Mouse (Mus musculus) MEL (cell line): Measurements from ENCODE around the gene Cbx5. TPM values are rescaled to one million over a fixed set of nuclear protein-coding genes. Genes with fewer than 3 reads are reported as not detected.

Experiments used
- DNase-seq: peaks from one replicate; pipeline ENCODE4 v3.0.0; 2011; ENCODE audit warnings: low read depth, low spot score
- H3K27ac ChIP-seq: 2 replicates; pipeline ENCODE4 v1.5.1; 2012; ENCODE audit warnings: low read depth, mild to moderate bottlenecking, control low read depth, low read length, moderate library complexity; ENCODE audit not compliant: control insufficient read depth
- H3K27me3 ChIP-seq, 2 experiments: fragments of 150-350 bp in 1 of 2; sonication (generic) in 1 of 2; 2 replicates each; pipeline ENCODE4 v1.6.1; 2012; ENCODE audit warnings: low read length in 2 of 2, mild to moderate bottlenecking in 2 of 2, improper control_type of control experiment in 1 of 2, moderate library complexity in 1 of 2; ENCODE audit not compliant: insufficient read depth in 2 of 2, control insufficient read depth in 1 of 2
- H3K36me3 ChIP-seq, 2 experiments: 2 replicates each; pipeline ENCODE4 v1.6.1; 2012 to 2014; ENCODE audit warnings: low read length in 2 of 2, improper control_type of control experiment in 1 of 2, inconsistent platforms in 1 of 2, mild to moderate bottlenecking in 1 of 2; ENCODE audit not compliant: insufficient read depth in 2 of 2, control insufficient read depth in 1 of 2
- H3K4me1 ChIP-seq, 2 experiments: fragments of 150-350 bp in 1 of 2; sonication (generic) in 1 of 2; 2 replicates each; pipeline ENCODE4 v1.6.1; 2012; ENCODE audit warnings: low read length in 2 of 2, improper control_type of control experiment in 1 of 2, mild to moderate bottlenecking in 1 of 2; ENCODE audit not compliant: insufficient read depth in 2 of 2, control insufficient read depth in 1 of 2
- H3K4me3 ChIP-seq, 2 experiments: fragments of 150-350 bp in 1 of 2; sonication (generic) in 1 of 2; 2 replicates each; pipeline ENCODE4 v1.5.1; 2012; ENCODE audit warnings: low read depth in 2 of 2, low read length in 2 of 2, mild to moderate bottlenecking in 2 of 2, moderate library complexity in 2 of 2, control low read depth in 1 of 2, improper control_type of control experiment in 1 of 2; ENCODE audit not compliant: control insufficient read depth in 1 of 2, insufficient read depth in 1 of 2
- H3K79me2 ChIP-seq: 2 replicates; pipeline ENCODE4 v1.6.1; 2012; ENCODE audit warnings: mild to moderate bottlenecking, low read length, moderate library complexity; ENCODE audit not compliant: control insufficient read depth, poor library complexity, insufficient read depth
- H3K9ac ChIP-seq: 2 replicates; pipeline ENCODE4 v1.6.1; 2012; ENCODE audit warnings: low read depth, mild to moderate bottlenecking, control low read depth, low read length, moderate library complexity; ENCODE audit not compliant: control insufficient read depth, poor library complexity, severe bottlenecking
- H3K9me3 ChIP-seq: fragments of 150-350 bp; sonication (generic); replicated peaks from 2 replicates; pipeline ENCODE4 v1.6.1; 2012; ENCODE audit warnings: mild to moderate bottlenecking, low read length, improper control_type of control experiment, moderate library complexity; ENCODE audit not compliant: insufficient read depth
- BHLHE40 ChIP-seq: IDR thresholded peaks from 2 replicates; pipeline ENCODE4 v1.6.1; 2012; ENCODE audit warnings: low read depth, mild to moderate bottlenecking, inconsistent platforms, low read length, improper control_type of control experiment, borderline replicate concordance
- CTCF ChIP-seq, 3 experiments: IDR thresholded peaks in 2 of 3; conservative IDR thresholded peaks in 1 of 3; 2 replicates each; pipeline ENCODE4 v1.5.1; 2011 to 2012; ENCODE audit warnings: low read length in 3 of 3, low read depth in 2 of 3, mild to moderate bottlenecking in 2 of 3, improper control_type of control experiment in 1 of 3, inconsistent platforms in 1 of 3, mixed read lengths in 1 of 3, moderate library complexity in 1 of 3; ENCODE audit not compliant: control insufficient read depth in 1 of 3, insufficient read depth in 1 of 3, poor library complexity in 1 of 3, severe bottlenecking in 1 of 3
- E2F4 ChIP-seq: IDR thresholded peaks from 2 replicates; pipeline ENCODE4 v1.6.1; 2011; ENCODE audit warnings: low read depth, low read length, improper control_type of control experiment, borderline replicate concordance
- ELF1 ChIP-seq: IDR thresholded peaks from 2 replicates; pipeline ENCODE4 v1.6.1; 2014; ENCODE audit warnings: low read depth, mild to moderate bottlenecking, inconsistent platforms, low read length, improper control_type of control experiment, moderate library complexity
- EP300 ChIP-seq, 2 experiments: IDR thresholded peaks; 2 replicates each; pipeline ENCODE4 v1.6.1; 2011; ENCODE audit warnings: improper control_type of control experiment in 2 of 2, low read length in 2 of 2, low read depth in 1 of 2, mild to moderate bottlenecking in 1 of 2
- ETS1 ChIP-seq: IDR thresholded peaks from 2 replicates; pipeline ENCODE4 v1.6.1; 2012; ENCODE audit warnings: low read depth, mild to moderate bottlenecking, inconsistent platforms, low read length, improper control_type of control experiment, moderate library complexity
- GATA1 ChIP-seq: IDR thresholded peaks from 2 replicates; pipeline ENCODE4 v1.6.1; 2011; ENCODE audit warnings: low read depth, low read length, improper control_type of control experiment
- HCFC1 ChIP-seq: IDR thresholded peaks from 2 replicates; pipeline ENCODE4 v1.6.1; 2012; ENCODE audit warnings: low read depth, mild to moderate bottlenecking, inconsistent platforms, low read length, improper control_type of control experiment, moderate library complexity
- JUND ChIP-seq: IDR thresholded peaks from 2 replicates; pipeline ENCODE4 v1.6.1; 2011; ENCODE audit warnings: low read depth, mild to moderate bottlenecking, improper control_type of control experiment, low read length
- MAX ChIP-seq: IDR thresholded peaks from 2 replicates; pipeline ENCODE4 v1.6.1; 2011; ENCODE audit warnings: low read length, improper control_type of control experiment
- MAZ ChIP-seq: IDR thresholded peaks from 2 replicates; pipeline ENCODE4 v1.6.1; 2012; ENCODE audit warnings: low read depth, mild to moderate bottlenecking, inconsistent platforms, low read length, improper control_type of control experiment
- MEF2A ChIP-seq: IDR thresholded peaks from 2 replicates; pipeline ENCODE4 v1.6.1; 2014; ENCODE audit warnings: low read depth, mild to moderate bottlenecking, inconsistent platforms, low read length, improper control_type of control experiment; ENCODE audit not compliant: poor library complexity, insufficient replicate concordance, severe bottlenecking; ENCODE audit errors: extremely low read depth
- MXI1 ChIP-seq: IDR thresholded peaks from 2 replicates; pipeline ENCODE4 v1.6.1; 2011; ENCODE audit warnings: mild to moderate bottlenecking, low read depth, low read length, improper control_type of control experiment
- MYB ChIP-seq: IDR thresholded peaks from 2 replicates; pipeline ENCODE4 v1.6.1; 2011; ENCODE audit warnings: mild to moderate bottlenecking, low read depth, low read length, improper control_type of control experiment
- NELFE ChIP-seq: IDR thresholded peaks from 2 replicates; pipeline ENCODE4 v1.6.1; 2011; ENCODE audit warnings: low read depth, low read length, improper control_type of control experiment
- NRF1 ChIP-seq: IDR thresholded peaks from 2 replicates; pipeline ENCODE4 v1.6.1; 2014; ENCODE audit warnings: low read depth, mild to moderate bottlenecking, inconsistent platforms, low read length, improper control_type of control experiment, moderate library complexity; ENCODE audit not compliant: poor library complexity, insufficient read depth, severe bottlenecking
- POLR2AphosphoS2 ChIP-seq: IDR thresholded peaks from 2 replicates; pipeline ENCODE4 v1.6.1; 2011; ENCODE audit warnings: low read length, improper control_type of control experiment
- SIN3A ChIP-seq: IDR thresholded peaks from 2 replicates; pipeline ENCODE4 v1.6.1; 2012; ENCODE audit warnings: low read length, improper control_type of control experiment, inconsistent platforms
- TAL1 ChIP-seq: IDR thresholded peaks from 2 replicates; pipeline ENCODE4 v1.6.1; 2012; ENCODE audit warnings: mild to moderate bottlenecking, inconsistent platforms, low read length, moderate library complexity, mixed read lengths
- TCF12 ChIP-seq: IDR thresholded peaks from 2 replicates; pipeline ENCODE4 v1.6.1; 2014; ENCODE audit warnings: low read depth, mild to moderate bottlenecking, inconsistent platforms, low read length, improper control_type of control experiment, moderate library complexity
- USF1 ChIP-seq: IDR thresholded peaks from 2 replicates; pipeline ENCODE4 v1.6.1; 2014; ENCODE audit warnings: low read depth, mild to moderate bottlenecking, inconsistent platforms, low read length, improper control_type of control experiment, moderate library complexity
- ZKSCAN1 ChIP-seq: IDR thresholded peaks from 2 replicates; pipeline ENCODE4 v1.6.1; 2012; ENCODE audit warnings: low read depth, mild to moderate bottlenecking, inconsistent platforms, low read length, improper control_type of control experiment, moderate library complexity
- polyA plus RNA-seq, 2 experiments: library from polyadenylated mRNA; stranded (reverse) in 1 of 2; unstranded in 1 of 2; fragments of >175 nt in 1 of 2; fragments of >200 nt in 1 of 2; gene quantifications; 2 replicates each; pipeline versions ENCODE4 v1.2.1 to v1.2.4; 2012; ENCODE audit warnings: low replicate concordance in 2 of 2, low read depth in 1 of 2; ENCODE audit not compliant: insufficient read length in 2 of 2, insufficient read depth in 1 of 2, missing spikeins in 1 of 2
- total RNA-seq: library from RNA; depleted of rRNA; stranded (reverse); fragments of 300-350 nt; gene quantifications from 2 replicates; pipeline ENCODE4 v1.2.3, GENCODE M21; 2012

Gene Cbx5
- total and polyA plus RNA-seq, 3 experiments, result 39.8 to 67.1 (median 42.4) TPM

- H3K27ac ChIP-seq, result no peak overlapping the region
- H3K36me3 ChIP-seq, result peaks cover 0 to 9% of the 10 kb centered on the region in 2 experiments; a peak in 2 of 4 replicates
- no peaks in the 10 kb centered on the region for H3K9me3 ChIP-seq
- H3K4me1 ChIP-seq, result no peaks in the 10 kb centered on the region
- H3K79me2 ChIP-seq, result no peaks in the 10 kb centered on the region
- TF ChIP-seq CTCF (IDR thresholded peaks at IDR 0.05 in 2 of 3, conservative IDR thresholded peaks at IDR 0.05 in 1 of 3; ENCODE audit: control insufficient read depth in 1 of 3, insufficient read depth in 1 of 3, low read depth in 2 of 3, low read length in 3 of 3, poor library complexity in 1 of 3, severe bottlenecking in 1 of 3), result no peak
- TF ChIP-seq NELFE, result no peak
- no peak for TF ChIP-seq SIN3A
- no peak for TF ChIP-seq GATA1
- no peak for TF ChIP-seq POLR2AphosphoS2
- TF ChIP-seq TCF12, result no peak
- TF ChIP-seq MYB, result no peak
- TF ChIP-seq ETS1, result no peak
- no peak for TF ChIP-seq USF1
- no peak for TF ChIP-seq EP300 (IDR thresholded peaks at IDR 0.05; ENCODE audit: low read depth in 1 of 2, low read length in 2 of 2)
- no peak for TF ChIP-seq MAX
- TF ChIP-seq MXI1, result no peak
- TF ChIP-seq MAZ, result no peak
- TF ChIP-seq E2F4, result no peak
- no peak for TF ChIP-seq TAL1
- no peak for TF ChIP-seq NRF1
- TF ChIP-seq MEF2A, result no peak
- no peak for TF ChIP-seq ZKSCAN1
- no peak for TF ChIP-seq ELF1
- no peak overlapping the region for H3K4me3 ChIP-seq
- no peak overlapping the region for H3K9ac ChIP-seq
- no peak for DNase-seq
- H3K27me3 ChIP-seq, result no peaks in the 10 kb centered on the region
Observed at GRCm38 (mm10) chr15:103197785-103198184, 41.8 kb downstream of the Cbx5 start.

- no peaks in the 10 kb centered on the region for H3K79me2 ChIP-seq
- no peaks in the 10 kb centered on the region for H3K9me3 ChIP-seq
- no peak overlapping the region for H3K4me3 ChIP-seq
- no peak for TF ChIP-seq NRF1
- TF ChIP-seq USF1, result no peak
- no peak for TF ChIP-seq ELF1
- TF ChIP-seq JUND, result no peak
- no peak for TF ChIP-seq BHLHE40
- TF ChIP-seq HCFC1, result no peak
- no peak for TF ChIP-seq E2F4
- TF ChIP-seq CTCF (IDR thresholded peaks at IDR 0.05 in 2 of 3, conservative IDR thresholded peaks at IDR 0.05 in 1 of 3; ENCODE audit: control insufficient read depth in 1 of 3, insufficient read depth in 1 of 3, low read depth in 2 of 3, low read length in 3 of 3, poor library complexity in 1 of 3, severe bottlenecking in 1 of 3), result no peak
- no peak overlapping the region for H3K9ac ChIP-seq
- no peaks in the 10 kb centered on the region for H3K27me3 ChIP-seq
- no peak overlapping the region for H3K27ac ChIP-seq
- peaks cover 0 to 7% of the 10 kb centered on the region in 2 experiments; a peak in 2 of 4 replicates for H3K36me3 ChIP-seq
- no peak for DNase-seq
- no peaks in the 10 kb centered on the region for H3K4me1 ChIP-seq
Observed at GRCm38 (mm10) chr15:103196835-103197234, 42.8 kb downstream of the Cbx5 start.
